Mouse (Mus musculus) small intestine, adult 2 months (tissue): ENCODE results near the gene Sept1. TPM values are rescaled to one million over a fixed set of nuclear protein-coding genes. Genes with fewer than 3 reads are reported as not detected.

Experiments used
- H3K27ac ChIP-seq: fragments of 200-500 bp; 2 replicates; pipeline ENCODE4 v1.5.1; 2012; ENCODE audit warnings: low read depth, low read length, control low read depth, inconsistent platforms; ENCODE audit not compliant: insufficient read depth
- H3K27me3 ChIP-seq: fragments of 200-500 bp; 2 replicates; pipeline ENCODE4 v1.6.1; 2012; ENCODE audit warnings: mild to moderate bottlenecking, moderate library complexity, low read length, inconsistent platforms; ENCODE audit not compliant: control insufficient read depth, insufficient read depth
- H3K36me3 ChIP-seq: fragments of 200-500 bp; 2 replicates; pipeline ENCODE4 v1.6.1; 2012; ENCODE audit warnings: mild to moderate bottlenecking, low read length, control low read depth, inconsistent platforms; ENCODE audit not compliant: control insufficient read depth, insufficient read depth
- H3K4me1 ChIP-seq: fragments of 200-500 bp; 2 replicates; pipeline ENCODE4 v1.6.1; 2012; ENCODE audit warnings: low read length, inconsistent platforms, mixed read lengths; ENCODE audit not compliant: control insufficient read depth, insufficient read depth, insufficient read length
- H3K4me3 ChIP-seq: fragments of 200-500 bp; 2 replicates; pipeline ENCODE4 v1.5.1; 2012; ENCODE audit warnings: low read depth, mild to moderate bottlenecking, control low read depth, inconsistent platforms, low read length, moderate library complexity
- CTCF ChIP-seq: fragments of 200-500 bp; IDR thresholded peaks from 2 replicates; pipeline ENCODE4 v1.5.1; 2012; ENCODE audit warnings: low read depth, mild to moderate bottlenecking, control low read depth, inconsistent platforms, low read length, moderate library complexity, mixed read lengths; ENCODE audit not compliant: insufficient replicate concordance, insufficient read length; ENCODE audit errors: extremely low read depth
- POLR2A ChIP-seq: fragments of 200-500 bp; IDR thresholded peaks from 2 replicates; pipeline ENCODE4 v1.6.1; 2012; ENCODE audit warnings: low read depth, mild to moderate bottlenecking, control low read depth, inconsistent platforms, low read length, moderate library complexity
- WGBS: fragments of 180-500 bp; shearing (Covaris S2); methylation state at CpG from one replicate; pipeline ENCODE4 v1.1.7; 2018; 5-methylcytosine and 5-hydroxymethylcytosine counted together
- polyA plus RNA-seq: library from polyadenylated mRNA; depleted of rRNA; stranded (reverse); fragments of >200 nt; gene quantifications from 2 replicates; pipeline ENCODE4 v1.2.3, GENCODE M21; 2012

Sept1 gene
- polyA plus RNA-seq, 1 experiment, result 34.1 TPM

DNA sequence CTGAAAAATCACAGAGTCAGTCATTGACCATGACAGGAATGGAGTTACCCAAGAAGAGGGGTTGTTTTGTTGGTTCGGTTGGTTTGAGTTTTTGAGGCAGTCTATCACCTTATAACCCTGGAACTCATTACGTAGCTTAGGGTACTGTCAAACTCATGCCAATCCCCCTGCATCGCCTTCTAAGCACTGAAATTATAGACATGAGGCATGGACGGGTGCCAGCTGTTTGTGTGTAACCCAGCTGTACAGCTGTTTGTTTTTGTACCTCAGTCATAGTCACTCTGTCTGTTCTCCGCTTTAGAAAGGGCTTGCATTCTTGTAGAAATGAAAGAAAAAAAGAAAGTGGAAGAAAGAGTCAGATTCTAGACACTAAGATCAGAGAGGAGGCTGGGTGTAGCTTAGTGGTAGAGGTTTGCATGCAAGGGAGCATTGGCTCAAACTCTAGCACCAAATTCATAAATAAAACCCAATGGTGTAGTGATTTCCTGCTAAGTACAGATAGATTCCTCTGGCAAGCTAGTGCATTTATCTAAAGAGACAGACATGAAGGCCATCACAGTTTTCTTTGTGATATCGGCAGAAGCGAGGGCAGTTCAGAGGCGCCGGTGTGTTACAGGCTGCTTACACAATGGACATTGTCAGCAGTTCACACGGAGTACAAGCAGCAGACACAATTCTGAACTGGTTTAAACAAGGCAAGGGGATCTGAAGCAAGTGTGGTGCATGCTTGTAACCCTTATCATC lies 29.5 kb upstream of the Sept1 start:
- no peaks in the 10 kb centered on the region for H3K27me3 ChIP-seq
- H3K27ac ChIP-seq, result no peak overlapping the region
- 83% methylated on average over 10 of the region's 10 CpGs for WGBS
- peaks cover 9% of the 10 kb centered on the region; the same call in 1 of the 2 replicates for H3K4me1 ChIP-seq
- no peaks in the 10 kb centered on the region for H3K36me3 ChIP-seq
- H3K4me3 ChIP-seq, result no peak overlapping the region
- TF ChIP-seq POLR2A (no peak), CTCF (no peak)

DNA sequence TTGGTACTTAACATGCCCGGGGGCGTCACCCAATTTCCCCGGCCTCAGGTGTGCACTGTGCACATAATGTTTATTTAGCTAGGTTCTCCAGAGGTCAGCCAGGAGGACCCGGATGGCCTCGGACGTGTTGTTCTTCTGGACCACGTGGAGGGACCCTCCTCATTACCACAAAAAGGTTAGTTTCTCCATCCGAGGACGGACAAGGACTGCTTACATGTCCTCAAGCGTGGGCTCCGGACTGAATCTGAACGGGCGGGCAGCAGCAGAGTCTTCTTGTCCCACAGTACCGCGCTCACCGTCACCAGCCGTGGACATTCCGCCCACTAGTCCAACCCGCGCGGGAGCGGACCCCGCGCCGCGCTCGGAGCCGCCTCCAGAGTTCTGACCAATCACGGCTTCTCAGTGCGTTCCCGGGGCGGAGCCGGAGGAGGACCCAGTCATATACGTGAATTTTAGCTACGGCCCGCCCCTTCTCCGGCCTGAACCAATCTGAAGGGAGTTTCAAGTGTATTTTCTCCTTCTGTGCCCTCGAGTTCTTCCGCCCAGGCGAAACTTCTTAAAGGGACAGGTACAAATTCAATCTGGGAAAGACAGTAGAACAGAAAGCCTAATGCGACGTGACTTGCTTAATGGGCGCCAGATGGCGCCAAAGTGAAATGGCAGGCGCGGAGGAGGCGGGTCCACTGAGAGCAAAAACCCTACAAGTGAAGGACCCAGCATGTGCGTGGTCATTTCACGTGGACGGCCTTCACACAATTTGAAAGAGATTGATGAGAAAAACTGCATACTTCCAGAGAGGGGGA lies 27.6 kb upstream of the Sept1 start, which contains the start of gene Dctpp1:
Gene Dctpp1, minus strand, starts transcription at position 401 of the 803 bp plus-strand sequence.
- Histone ChIP-seq H3K27me3 (no peaks in the 10 kb centered on the region), H3K4me1 (peaks cover 9% of the 10 kb centered on the region; the same call in 1 of the 2 replicates), H3K4me3 (peak within 1 kb of the TSS; percentile 97), H3K27ac (peak within 1 kb of the TSS; percentile 12; the same call in 1 of the 2 replicates), H3K36me3 (no peaks in the 10 kb centered on the region)
- peak; percentile 91 for TF ChIP-seq CTCF
- peak; percentile 71; the same call in 1 of the 2 replicates for TF ChIP-seq POLR2A
- under 1% methylated on average over 50 of the region's 50 CpGs for WGBS

DNA sequence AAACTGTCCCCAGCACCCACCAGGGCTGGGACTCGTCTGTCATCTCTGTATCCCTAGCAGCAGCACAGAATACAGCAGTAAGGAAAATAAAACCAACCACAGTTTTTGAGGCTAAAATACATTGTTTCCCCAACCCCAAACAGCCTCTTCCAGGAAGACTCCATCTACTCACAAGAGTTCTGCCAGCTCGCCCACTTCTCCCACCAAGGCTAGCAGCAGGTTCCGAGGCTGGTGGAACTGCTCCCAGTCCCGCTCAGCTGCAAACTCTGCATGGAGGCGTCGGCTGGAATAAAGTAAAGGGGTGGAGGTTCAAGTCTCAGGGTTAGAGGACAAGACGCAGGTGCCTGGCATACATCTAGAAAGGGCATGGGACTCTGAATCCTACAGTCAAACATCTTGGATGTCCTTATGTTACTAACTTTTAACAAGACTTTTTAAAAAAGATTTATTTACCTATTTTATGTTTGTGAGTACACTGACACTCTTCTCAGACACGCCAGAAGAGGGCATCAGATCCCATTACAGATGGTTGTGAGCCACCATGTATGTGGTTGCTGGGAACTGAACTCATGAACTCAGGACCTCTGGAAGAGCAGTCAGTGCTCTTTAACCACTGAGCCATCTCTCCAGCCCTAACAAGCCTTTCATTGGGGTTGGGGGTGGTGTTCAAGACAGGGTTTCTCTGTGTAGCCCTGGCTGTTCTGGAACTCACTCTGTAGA lies 26.4 kb upstream of the Sept1 start:
- no peaks in the 10 kb centered on the region for H3K36me3 ChIP-seq
- peaks cover 9% of the 10 kb centered on the region; the same call in 1 of the 2 replicates for H3K4me1 ChIP-seq
- 0 out of 2 replicates have a peak overlapping the region, but pooled peaks have one; percentile 97 for H3K4me3 ChIP-seq
- no peak overlapping the region for H3K27ac ChIP-seq
- no peaks in the 10 kb centered on the region for H3K27me3 ChIP-seq
- 52% methylated on average over 8 of the region's 8 CpGs for WGBS
- TF ChIP-seq POLR2A (no peak), CTCF (no peak)

DNA sequence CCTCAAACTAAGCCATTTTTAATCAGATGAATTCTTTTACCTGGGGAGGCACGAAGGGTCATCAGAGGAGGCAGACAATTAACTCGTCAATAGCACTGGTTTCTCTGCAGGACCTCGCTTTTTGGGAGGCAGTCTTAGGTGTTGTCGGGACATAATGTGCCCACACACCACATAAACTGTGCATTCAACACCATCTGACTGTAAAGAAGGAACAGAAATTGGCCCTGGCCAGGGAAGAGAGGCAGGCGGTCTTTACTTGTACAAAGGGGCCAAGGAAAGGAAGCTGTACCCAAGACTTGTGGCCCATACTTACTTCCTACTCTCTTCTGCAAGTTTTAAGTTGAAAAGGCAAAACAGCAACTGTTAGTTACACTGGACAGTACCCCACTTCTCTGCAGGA lies 23.6 kb upstream of the Sept1 start:
- Histone ChIP-seq H3K4me1 (peaks cover 9% of the 10 kb centered on the region; the same call in 1 of the 2 replicates), H3K4me3 (no peak overlapping the region), H3K27ac (no peak overlapping the region), H3K36me3 (no peaks in the 10 kb centered on the region), H3K27me3 (no peaks in the 10 kb centered on the region)
- no peak for TF ChIP-seq CTCF
- TF ChIP-seq POLR2A, result no peak
- WGBS, result 85% methylated on average over 5 of the region's 5 CpGs

DNA sequence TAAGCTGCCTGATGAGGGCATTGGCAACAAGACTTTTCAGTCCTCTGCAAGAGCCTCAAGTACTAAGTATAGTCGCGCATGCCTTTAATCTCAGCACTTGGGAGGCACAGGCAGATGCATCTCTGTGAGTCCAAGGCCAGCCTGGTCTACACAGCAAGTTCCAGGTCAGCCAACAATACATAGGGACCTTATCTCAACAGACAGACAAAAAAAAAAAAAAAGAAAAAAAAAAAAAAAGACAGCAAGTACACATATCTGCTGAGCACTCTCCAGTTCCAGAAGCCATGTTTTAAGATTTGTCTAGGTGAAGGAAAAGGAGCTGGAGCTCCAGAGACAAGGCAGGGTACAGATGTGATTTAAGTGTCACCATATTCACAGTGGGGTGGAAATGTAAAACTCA lies 23.0 kb upstream of the Sept1 start:
- Histone ChIP-seq H3K36me3 (no peaks in the 10 kb centered on the region), H3K27ac (no peak overlapping the region), H3K27me3 (no peaks in the 10 kb centered on the region), H3K4me3 (no peak overlapping the region), H3K4me1 (peaks cover 7% of the 10 kb centered on the region; the same call in 1 of the 2 replicates)
- WGBS, result 91% methylated on average over 2 of the region's 2 CpGs
- TF ChIP-seq CTCF (no peak), POLR2A (no peak)

DNA sequence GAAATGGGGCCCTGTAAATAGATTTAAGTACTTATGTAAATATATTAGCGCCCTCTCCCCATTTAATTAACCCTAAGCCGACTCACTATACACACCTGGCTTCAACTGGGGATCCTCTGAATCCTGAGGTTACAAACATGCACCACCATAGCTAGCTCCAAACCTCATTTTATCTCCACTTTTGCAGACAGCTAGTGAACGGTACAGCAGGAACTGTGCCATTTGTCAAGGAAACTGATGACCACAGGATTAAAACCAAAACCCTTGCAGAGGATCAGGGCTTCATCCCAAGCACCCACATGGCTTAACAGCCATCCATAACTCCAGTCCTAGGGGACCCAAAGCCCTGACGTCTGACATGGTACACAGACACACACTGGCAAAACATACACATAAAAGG lies 22.1 kb upstream of the Sept1 start:
- no peaks in the 10 kb centered on the region; the same call in 1 of the 2 replicates for H3K36me3 ChIP-seq
- H3K4me1 ChIP-seq, result peaks cover 5% of the 10 kb centered on the region; the same call in 1 of the 2 replicates
- WGBS, result 17% methylated on average over 4 of the region's 4 CpGs
- TF ChIP-seq POLR2A (no peak), CTCF (no peak)
- no peak overlapping the region for H3K27ac ChIP-seq
- no peak overlapping the region for H3K4me3 ChIP-seq
- no peaks in the 10 kb centered on the region for H3K27me3 ChIP-seq
